16 mouse cellular contexts compared by ENCODE assay signal in the genomic region with DNA sequence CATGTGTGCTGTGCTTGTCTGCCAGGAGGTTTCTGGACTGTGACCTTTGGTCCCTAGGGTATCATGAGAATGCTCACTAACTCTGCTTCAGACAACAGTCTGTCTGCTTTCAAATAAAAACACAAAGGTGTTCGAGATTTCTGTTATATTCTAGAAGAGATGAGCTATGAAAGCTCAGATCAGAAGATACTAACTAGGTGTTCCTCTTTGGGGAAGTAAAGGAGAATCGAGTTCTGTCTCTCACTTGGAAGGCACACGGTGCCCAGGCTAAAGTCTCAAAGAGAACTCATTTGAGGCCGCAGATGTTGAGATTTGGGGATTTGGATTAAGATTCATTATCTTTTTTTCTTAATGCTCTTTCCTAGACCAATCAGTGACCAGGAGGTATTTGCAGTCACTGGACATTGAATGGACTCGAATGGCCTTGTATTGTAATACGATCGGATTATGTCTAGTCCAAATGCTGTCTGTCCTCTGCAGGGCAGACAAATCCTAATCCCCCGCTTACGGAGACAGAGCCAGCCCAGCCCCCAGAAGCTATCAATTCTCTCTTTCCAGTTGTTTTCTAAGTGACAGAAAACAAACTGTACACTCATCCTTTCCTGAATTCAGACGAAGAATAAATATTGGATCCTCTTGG. TPM values are rescaled to one million over a fixed set of nuclear protein-coding genes. Genes with fewer than 3 reads are reported as not detected.
DNase-seq lines count a peak whose midpoint lies in the region; ATAC-seq and TF ChIP-seq lines count a peak whose summit lies in the region.
"Had no signal": no experiment of that assay in that cellular context is flagged by ENCODE, and none has a peak within 500 bp of the region (broad histone marks: within the 10 kb centered on the region; RNA-seq: fewer than 3 reads in every experiment).

No protein-coding gene starts in this region.

- peak overlapping the region; percentile 40 for H3K4me3 ChIP-seq in gastrocnemius, adult 2 months
- H3K4me3 ChIP-seq in midbrain, embryonic 10.5 days: no peak overlapping the region; the same call in 1 of the 2 replicates
- H3K4me3 ChIP-seq in midbrain, embryonic 16.5 days (ENCODE audit: low read depth, low read length): no peak overlapping the region
- no peak overlapping the region for H3K4me3 ChIP-seq in midbrain, embryonic 13.5 days (replicated peaks)
- H3K4me3 ChIP-seq: embryonic facial prominence, embryonic 15.5 days; hindbrain, embryonic 12.5 days; intestine, embryonic 15.5 days had no signal

- no peak for DNase-seq in gastrocnemius, adult 2 months
- no peak for DNase-seq in gastrocnemius, postnatal 4 days (ENCODE audit: low spot score in 2 of 2)
- peak; percentile 51 for DNase-seq in midbrain, embryonic 10.5 days (ENCODE audit: low spot score)
- no peak for DNase-seq in thymus, adult 18-20 months
- DNase-seq: layer of hippocampus, adult 9-11 months; lung, embryonic 14.5 days; thymus, adult 2 months had no signal

- H3K4me2 ChIP-seq in midbrain, embryonic 16.5 days (ENCODE audit: low read length): no peak overlapping the region
- peak overlapping the region; percentile 22 for H3K4me2 ChIP-seq in midbrain, embryonic 13.5 days (replicated peaks)
- H3K4me2 ChIP-seq: embryonic facial prominence, embryonic 15.5 days; hindbrain, embryonic 12.5 days; intestine, embryonic 15.5 days; lung, embryonic 14.5 days had no signal

- no peak for ATAC-seq in midbrain, embryonic 16.5 days
- peak; percentile 64 for ATAC-seq in midbrain, embryonic 13.5 days
- no peak for ATAC-seq in megakaryocyte, adult 5-6 weeks (ENCODE audit: poor library complexity, severe bottlenecking)
- no peak for ATAC-seq in megakaryocyte progenitor cell, adult 5-6 weeks (replicated peaks; ENCODE audit: poor library complexity)
- ATAC-seq: intestine, embryonic 15.5 days had no signal

- WGBS in midbrain, embryonic 10.5 days: 26% methylated on average over 10 of the region's 10 CpGs
- WGBS in midbrain, embryonic 16.5 days: 17% methylated on average over 10 of the region's 10 CpGs
- 15% methylated on average over 10 of the region's 10 CpGs for WGBS in midbrain, embryonic 13.5 days

- H3K9me3 ChIP-seq in midbrain, embryonic 10.5 days (replicated peaks): no peaks in the 10 kb centered on the region
- no peaks in the 10 kb centered on the region for H3K9me3 ChIP-seq in midbrain, embryonic 16.5 days (replicated peaks; ENCODE audit: control insufficient read depth, low read length, poor library complexity, severe bottlenecking)
- H3K9me3 ChIP-seq in midbrain, embryonic 13.5 days: no peaks in the 10 kb centered on the region
- H3K9me3 ChIP-seq: embryonic facial prominence, embryonic 15.5 days; hindbrain, embryonic 12.5 days; intestine, embryonic 15.5 days had no signal

- H3K36me3 ChIP-seq in midbrain, embryonic 10.5 days: no peaks in the 10 kb centered on the region
- H3K36me3 ChIP-seq in midbrain, embryonic 16.5 days (ENCODE audit: control insufficient read depth, insufficient read depth, low read length): no peaks in the 10 kb centered on the region
- no peaks in the 10 kb centered on the region for H3K36me3 ChIP-seq in midbrain, embryonic 13.5 days
- H3K36me3 ChIP-seq: embryonic facial prominence, embryonic 15.5 days; hindbrain, embryonic 12.5 days; intestine, embryonic 15.5 days had no signal

- peak overlapping the region; percentile 66 for H3K27ac ChIP-seq in gastrocnemius, adult 2 months
- H3K27ac ChIP-seq in midbrain, embryonic 10.5 days (replicated peaks): peak overlapping the region; percentile 72
- no peak overlapping the region for H3K27ac ChIP-seq in midbrain, embryonic 16.5 days (ENCODE audit: low read length)
- H3K27ac ChIP-seq in midbrain, embryonic 13.5 days: no peak overlapping the region
- H3K27ac ChIP-seq: embryonic facial prominence, embryonic 15.5 days; hindbrain, embryonic 12.5 days; intestine, embryonic 15.5 days had no signal

- peaks cover 45% of the 10 kb centered on the region for H3K4me1 ChIP-seq in midbrain, embryonic 10.5 days
- H3K4me1 ChIP-seq in midbrain, embryonic 16.5 days (ENCODE audit: control insufficient read depth, insufficient read depth, low read length): peaks cover 9% of the 10 kb centered on the region; the same call in 1 of the 2 replicates
- peaks cover 28% of the 10 kb centered on the region for H3K4me1 ChIP-seq in midbrain, embryonic 13.5 days (replicated peaks)
- H3K4me1 ChIP-seq: embryonic facial prominence, embryonic 15.5 days; hindbrain, embryonic 12.5 days; intestine, embryonic 15.5 days; megakaryocyte, embryonic 14.5 days had no signal

- no peak overlapping the region for H3K9ac ChIP-seq in midbrain, embryonic 16.5 days (ENCODE audit: low read depth, low read length)
- no peak overlapping the region for H3K9ac ChIP-seq in midbrain, embryonic 13.5 days (replicated peaks)
- H3K9ac ChIP-seq: embryonic facial prominence, embryonic 15.5 days; hindbrain, embryonic 12.5 days; intestine, embryonic 15.5 days; lung, embryonic 14.5 days had no signal

- H3K27me3 ChIP-seq in midbrain, embryonic 10.5 days (ENCODE audit: low read depth, poor library complexity, severe bottlenecking): peaks cover 7% of the 10 kb centered on the region; the same call in 1 of the 2 replicates
- no peaks in the 10 kb centered on the region for H3K27me3 ChIP-seq in midbrain, embryonic 16.5 days (ENCODE audit: control insufficient read depth, insufficient read depth, low read depth, low read length)
- H3K27me3 ChIP-seq in midbrain, embryonic 13.5 days: no peaks in the 10 kb centered on the region
- H3K27me3 ChIP-seq: embryonic facial prominence, embryonic 15.5 days; hindbrain, embryonic 12.5 days; intestine, embryonic 15.5 days; megakaryocyte, embryonic 14.5 days had no signal

- intact Hi-C loops in gastrocnemius, adult 2 months (cut with DNase I): no loop called here

- TF ChIP-seq CTCF in gastrocnemius, adult 2 months (IDR thresholded peaks at IDR 0.05): no peak

RNA-seq across cellular contexts. Expression of gene Zfp385b, which starts 42.3 kb away (rescaled TPM):
- 1 to 10 TPM; 2.5 to 8.4 TPM for total RNA-seq in gastrocnemius, adult 2 months (2021)
- total RNA-seq in gastrocnemius, postnatal 4 days (2021): 10 to 100 TPM; 11.5 to 13.1 TPM
- polyA plus RNA-seq in midbrain, embryonic 10.5 days (2016; fragmentation: Nextera tagmentation; extraction: Ambion mirVana): 1.5 and 1.6 TPM in 2 replicates
- polyA plus RNA-seq in midbrain, embryonic 16.5 days (2015; fragmentation: Nextera tagmentation; extraction: Ambion mirVana): 12.2 and 15.3 TPM in 2 replicates
- 6.1 and 6.7 TPM in 2 replicates for polyA plus RNA-seq in midbrain, embryonic 13.5 days (2015; fragmentation: Nextera tagmentation; extraction: Ambion mirVana)
- not detected in 2 replicates for total RNA-seq in megakaryocyte, adult 5-6 weeks (2015)
- not detected in 2 replicates for total RNA-seq in megakaryocyte, adult 5-6 weeks (2017)
- total RNA-seq in megakaryocyte progenitor cell, adult 5-6 weeks (2015): not detected in 2 replicates
- total RNA-seq in megakaryocyte progenitor cell, adult 5-6 weeks (2017): not detected in 2 replicates
- total RNA-seq: granulocyte monocyte progenitor cell, adult 5-6 weeks had no signal

Comparison
In these comparisons a context has a peak if more than half of its experiments do, and no peak if none do; other contexts are left out.
1. H3K27ac ChIP-seq: peak in gastrocnemius, adult 2 months (single experiment) and midbrain, embryonic 10.5 days (single experiment); none in midbrain, embryonic 16.5 days (single experiment) and midbrain, embryonic 13.5 days (single experiment).